Mouse (Mus musculus) ovary, postnatal 10 days (tissue): ENCODE measurements around the gene Syngr2.
"Not testable (repeated sequence)": the region's sequence is repeated elsewhere in the genome, so short reads cannot be mapped to it uniquely, and the experiment has no call there.

Source experiments
- DNase-seq: peaks from one replicate; pipeline ENCODE4 v3.0.0; 2022; ENCODE audit warnings: low spot score

Gene Syngr2

GRCm38 (mm10) chr11:117781199-117781821 is 28.2 kb upstream of the Syngr2 start:
- no peak for DNase-seq

- no peak for DNase-seq
These were observed 27.3 kb upstream of the Syngr2 start, which contains the start of the genes Tmc8 and Tmc6 for GRCm38 (mm10) chr11:117781993-117782704. Tmc8 (plus strand) TSS chr11:117782076. Tmc6 (minus strand) TSS chr11:117782198.

DNA sequence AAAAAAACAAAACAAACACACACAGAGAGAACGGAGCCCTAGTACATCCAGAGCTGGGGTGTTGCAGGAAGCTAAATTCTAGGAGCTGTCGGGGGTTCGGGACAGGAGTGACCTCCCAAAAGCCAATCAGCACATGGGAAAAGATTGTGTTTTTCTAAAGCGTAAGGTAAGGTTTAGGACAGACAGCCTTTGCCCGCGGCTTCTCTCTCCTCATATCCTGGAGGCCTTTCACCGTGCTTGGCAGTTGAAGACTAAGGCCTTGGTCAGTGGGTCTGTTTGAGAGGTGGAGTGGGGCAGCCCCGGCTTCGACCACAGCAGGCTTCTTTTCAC is 26.8 kb upstream of the Syngr2 start:
- DNase-seq, result no peak

GRCm38 (mm10) chr11:117783089-117783488 is 26.4 kb upstream of the Syngr2 start:
- DNase-seq, result no peak

DNA sequence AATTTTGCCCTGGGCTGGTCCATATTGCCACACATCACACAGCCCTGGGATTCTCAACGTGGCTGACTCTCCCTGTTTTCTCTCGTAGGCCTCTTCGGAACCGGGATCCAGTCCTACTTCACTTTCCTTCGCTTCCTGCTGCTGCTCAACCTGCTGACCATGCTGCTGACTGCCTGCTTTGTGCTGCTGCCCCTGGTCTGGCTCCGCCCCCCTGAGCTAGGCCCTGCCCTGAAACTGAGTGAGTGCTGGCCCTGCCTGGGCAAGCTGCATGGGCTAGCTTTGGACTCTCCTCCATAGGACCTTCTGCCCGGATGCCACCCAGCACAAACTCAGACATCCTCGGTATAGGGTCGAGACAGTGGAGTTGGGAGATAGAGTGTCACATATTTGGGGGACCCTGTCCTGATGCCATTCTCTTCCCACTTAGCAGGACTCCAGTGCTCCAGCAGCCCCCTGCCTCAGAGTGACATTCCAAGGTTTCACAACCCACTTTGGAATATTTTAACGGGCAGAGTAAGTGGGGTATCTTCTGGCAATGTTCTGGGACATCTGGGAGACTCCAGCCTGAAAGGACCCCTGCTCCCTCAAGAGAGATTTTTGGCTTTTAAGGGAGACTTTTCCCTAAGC is 25.7 kb upstream of the Syngr2 start:
- DNase-seq, result no peak

DNA sequence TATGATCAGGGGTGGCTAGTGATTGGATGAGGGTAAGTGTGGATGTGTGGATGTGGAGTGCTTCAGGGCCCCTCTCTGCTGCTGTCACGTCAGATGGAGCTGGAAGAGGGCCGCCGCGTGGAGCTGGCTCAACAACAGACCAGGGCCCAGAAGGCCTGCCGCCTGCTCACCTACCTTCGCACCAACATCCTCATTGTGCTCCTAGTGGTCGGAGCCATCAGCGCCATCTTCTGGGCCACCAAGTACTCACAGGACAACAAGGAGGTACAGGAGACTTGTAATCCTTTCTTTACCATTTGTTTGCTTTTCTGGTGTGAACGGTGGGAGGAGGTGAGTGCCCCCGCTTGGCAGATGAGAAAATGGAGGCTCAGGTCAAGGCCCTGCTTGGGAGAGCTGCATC is 23.2 kb upstream of the Syngr2 start:
- DNase-seq, result no peak

- not testable (repeated sequence) for DNase-seq
These were observed 21.0 kb upstream of the Syngr2 start for GRCm38 (mm10) chr11:117788481-117788880.

DNA sequence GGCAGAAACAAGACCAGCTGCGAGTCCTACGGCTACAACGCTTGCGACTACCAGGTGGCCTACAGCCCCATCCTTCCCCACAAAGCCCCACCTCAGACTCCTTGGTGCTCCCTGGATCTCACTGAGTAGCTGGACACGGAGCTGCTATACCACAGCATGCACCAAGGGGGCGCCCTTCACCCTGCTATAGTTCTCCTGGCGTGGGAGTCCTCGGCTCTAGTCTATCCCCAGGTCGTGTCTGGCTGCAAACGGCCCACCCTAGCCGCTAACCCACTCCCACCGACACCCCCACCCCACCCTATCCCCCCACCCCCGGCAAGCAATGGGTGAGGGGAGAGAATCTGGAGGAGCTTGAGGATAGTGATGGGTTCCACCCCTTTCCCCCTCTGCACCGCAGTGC is 19.2 kb upstream of the Syngr2 start:
- DNase-seq, result no peak

DNA sequence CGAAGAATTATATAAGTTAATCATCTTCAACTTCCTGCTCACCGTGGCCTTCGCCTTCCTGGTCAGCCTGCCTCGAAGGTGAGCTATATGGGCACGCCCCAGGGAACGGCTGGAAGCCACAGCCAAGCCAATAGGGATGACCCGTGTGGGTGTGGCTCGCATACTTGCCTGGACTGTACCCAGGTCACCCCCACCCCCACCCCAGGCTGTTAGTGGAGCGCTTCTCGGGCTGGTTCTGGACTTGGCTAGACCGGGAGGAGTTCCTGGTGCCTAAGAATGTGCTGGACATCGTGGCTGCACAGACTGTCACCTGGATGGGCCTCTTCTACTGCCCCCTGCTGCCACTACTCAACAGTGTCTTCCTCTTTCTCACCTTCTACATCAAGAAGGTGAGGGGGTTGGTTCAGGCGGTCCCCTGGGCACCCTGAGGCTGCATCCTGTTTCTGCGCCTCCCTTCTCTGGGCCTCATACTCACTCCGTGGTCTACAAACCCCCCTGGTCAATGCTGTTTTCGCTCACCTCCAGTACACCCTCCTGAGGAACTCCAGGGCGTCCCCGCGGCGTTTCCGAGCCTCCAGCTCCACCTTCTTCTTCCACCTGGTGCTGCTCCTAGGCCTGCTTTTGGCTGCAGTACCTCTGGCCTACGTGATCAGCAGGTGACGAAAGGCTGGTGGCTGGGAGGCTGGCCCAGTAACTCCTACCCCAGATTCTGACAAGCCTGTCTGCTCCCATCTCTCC is 18.6 kb upstream of the Syngr2 start:
- no peak for DNase-seq

DNA sequence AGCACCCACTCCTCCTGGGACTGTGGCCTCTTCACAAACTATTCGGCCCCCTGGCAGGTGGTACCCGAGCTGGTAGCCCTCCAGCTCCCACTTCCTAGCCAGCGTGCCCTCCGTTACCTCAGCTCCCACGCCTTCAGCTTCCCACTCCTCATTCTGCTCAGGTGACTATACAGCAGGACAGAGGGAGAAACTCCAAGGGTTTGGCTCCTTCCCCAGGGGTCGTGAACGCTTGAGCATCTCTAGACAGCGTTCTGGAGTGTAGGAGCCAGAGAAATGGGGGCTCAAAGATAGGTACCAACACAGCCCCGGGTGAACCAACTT is 18.1 kb upstream of the Syngr2 start:
- DNase-seq, result no peak

- no peak for DNase-seq
These were observed 17.1 kb upstream of the Syngr2 start for GRCm38 (mm10) chr11:117792281-117792888.

DNA sequence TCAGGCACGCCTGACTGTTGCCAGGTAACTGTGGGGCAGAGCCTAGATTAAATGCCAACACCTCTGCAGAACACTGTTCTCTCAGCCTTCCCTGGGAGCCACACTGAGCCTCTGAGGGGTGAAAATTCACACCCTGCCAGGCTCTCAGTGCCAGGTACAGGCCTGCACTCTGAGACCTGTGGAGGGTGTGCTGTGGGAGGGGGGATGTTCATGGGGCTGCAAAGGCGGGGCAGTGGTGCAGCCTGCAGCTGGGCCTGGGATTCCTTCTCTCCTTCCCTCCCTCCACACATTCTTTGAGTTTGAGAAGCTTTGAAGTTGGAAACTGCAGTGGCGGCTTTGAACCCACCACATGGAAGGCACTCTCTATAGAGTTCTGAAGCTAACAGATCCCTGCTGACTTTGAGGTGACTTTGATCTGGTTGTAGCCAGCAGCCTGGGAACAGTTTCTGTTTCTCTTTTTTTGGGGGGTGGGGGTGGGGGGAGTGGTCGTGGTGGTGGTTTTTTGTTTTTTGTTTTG is 15.4 kb upstream of the Syngr2 start:
- no peak for DNase-seq

GRCm38 (mm10) chr11:117796954-117797353 is 12.5 kb upstream of the Syngr2 start:
- no peak for DNase-seq

GRCm38 (mm10) chr11:117797511-117798159 is 11.8 kb upstream of the Syngr2 start, which contains the start of gene 6030468B19Rik:
6030468B19Rik (plus strand) TSS chr11:117797660.
- no peak for DNase-seq

DNA sequence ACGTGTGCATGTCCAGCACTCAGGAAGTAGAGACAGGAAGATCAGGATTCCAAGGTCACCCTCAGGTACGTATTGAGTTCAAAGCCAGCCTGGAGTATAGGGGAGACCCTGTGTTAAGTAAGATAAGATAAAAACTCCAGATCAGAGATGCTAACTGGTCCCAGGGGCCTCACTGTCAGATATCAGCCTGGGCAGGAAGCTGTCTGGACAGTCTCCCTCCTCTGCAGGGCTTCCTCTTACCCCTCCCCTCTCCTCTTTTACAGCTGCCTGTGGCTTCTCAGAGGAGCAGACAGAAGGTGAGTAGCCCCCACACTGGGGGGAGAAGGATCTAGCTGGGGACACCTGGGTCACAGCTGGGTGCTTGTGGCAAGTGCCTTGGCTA is 11.3 kb upstream of the Syngr2 start:
- no peak for DNase-seq

DNA sequence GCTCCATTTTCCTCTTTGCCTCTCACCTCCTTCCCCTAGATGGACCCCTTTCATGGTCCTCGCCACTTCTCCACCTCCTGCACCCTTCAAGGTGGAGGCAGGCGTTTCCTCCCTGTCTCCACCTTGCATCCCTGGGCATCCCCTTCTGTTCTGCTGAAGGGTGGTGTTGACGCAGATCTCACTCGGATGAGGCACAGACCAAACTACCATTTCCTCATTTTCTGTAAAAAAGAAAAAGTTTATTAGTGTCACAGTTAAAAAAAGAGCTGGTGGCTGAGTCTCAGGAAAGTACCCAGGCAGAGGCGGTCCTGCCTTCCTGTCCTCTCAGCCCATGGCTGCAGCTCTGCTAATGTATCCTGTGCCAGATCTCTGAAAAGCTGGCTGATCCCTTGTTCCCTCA is 10.3 kb upstream of the Syngr2 start:
- no peak for DNase-seq

DNA sequence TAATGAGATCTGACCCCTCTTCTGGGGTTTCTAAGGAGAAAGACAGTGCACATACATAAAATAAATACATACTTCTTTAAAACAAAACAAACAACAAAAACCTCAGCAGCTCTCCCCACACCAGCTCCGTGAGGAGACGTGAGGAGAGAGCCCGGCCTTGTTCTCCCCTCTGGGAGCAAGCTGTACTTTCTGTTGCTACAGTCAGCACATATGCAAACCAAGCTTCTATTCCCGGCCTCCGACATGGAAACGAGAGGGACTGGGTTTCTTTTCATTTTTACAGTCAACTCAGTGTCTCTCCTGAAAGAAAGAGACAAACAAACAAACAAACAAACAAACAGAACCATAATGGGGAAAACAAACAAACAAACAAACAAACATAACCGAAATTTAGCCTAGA is 9.4 kb upstream of the Syngr2 start:
- DNase-seq, result no peak

- no peak for DNase-seq
These were observed 7.8 kb upstream of the Syngr2 start for GRCm38 (mm10) chr11:117801650-117802049.

GRCm38 (mm10) chr11:117803166-117803688 is 6.2 kb upstream of the Syngr2 start:
- no peak for DNase-seq

GRCm38 (mm10) chr11:117806781-117807180 is 2.7 kb upstream of the Syngr2 start:
- no peak for DNase-seq

DNA sequence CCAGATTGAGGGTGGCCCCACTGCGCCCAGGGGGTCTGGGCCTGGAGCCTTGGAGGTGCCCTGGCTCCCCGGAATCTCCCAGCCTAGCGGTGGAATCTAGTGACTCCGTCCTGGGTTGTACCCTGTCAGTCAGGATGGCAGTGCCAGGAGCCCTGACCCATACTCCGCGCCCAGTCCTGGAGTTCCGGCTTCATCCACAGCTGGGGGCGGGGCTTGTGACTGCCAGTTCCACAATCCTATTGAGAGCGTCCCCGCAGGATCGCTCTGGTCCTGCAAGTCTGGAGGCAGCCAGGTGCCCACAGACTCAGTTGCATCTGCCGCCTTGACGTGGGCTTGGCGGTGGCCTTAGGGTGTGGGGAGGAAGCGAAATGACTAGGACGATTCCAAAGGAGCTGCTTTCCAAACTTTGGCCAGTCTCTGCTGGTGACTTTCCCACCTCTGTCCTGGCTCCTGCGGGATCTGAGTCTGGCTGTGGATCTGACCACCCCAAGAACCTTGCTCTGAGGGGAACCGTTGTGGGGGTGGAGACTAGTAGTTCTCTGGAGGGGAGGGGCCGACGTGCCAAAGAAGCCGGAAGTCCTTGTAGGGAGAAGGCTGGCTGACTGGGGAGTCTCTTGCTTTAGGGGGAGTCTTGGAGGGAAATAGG is 1.1 kb downstream of the Syngr2 start:
- DNase-seq, result peak; percentile 52
